Mouse (Mus musculus) ES-Bruce4 (cell line): Measurements from ENCODE around the gene Lyrm2. TPM values are rescaled to one million over a fixed set of nuclear protein-coding genes. Genes with fewer than 3 reads are reported as not detected.

Source experiments
- H3K27ac ChIP-seq: 2 replicates; pipeline ENCODE4 v1.5.1; 2012; ENCODE audit warnings: low read length, inconsistent platforms; ENCODE audit not compliant: insufficient read depth
- H3K27me3 ChIP-seq: 2 replicates; pipeline ENCODE4 v1.6.1; 2012; ENCODE audit warnings: mild to moderate bottlenecking, low read length, inconsistent platforms; ENCODE audit not compliant: control insufficient read depth, poor library complexity, insufficient read depth, severe bottlenecking
- H3K36me3 ChIP-seq: 2 replicates; pipeline ENCODE4 v1.6.1; 2012; ENCODE audit warnings: inconsistent platforms, mild to moderate bottlenecking, low read length, moderate library complexity; ENCODE audit not compliant: control insufficient read depth, poor library complexity, insufficient read depth, severe bottlenecking
- H3K4me1 ChIP-seq: one replicate; pipeline ENCODE4 v1.8.1; 2011; ENCODE audit warnings: low read length; ENCODE audit not compliant: control insufficient read depth, insufficient read depth
- H3K4me3 ChIP-seq: 2 replicates; pipeline ENCODE4 v1.5.1; 2011; ENCODE audit warnings: low read depth, mild to moderate bottlenecking, low read length
- H3K9ac ChIP-seq: 2 replicates; pipeline ENCODE4 v1.6.1; 2012; ENCODE audit warnings: low read depth, mild to moderate bottlenecking, inconsistent platforms; ENCODE audit not compliant: poor library complexity, severe bottlenecking
- H3K9me3 ChIP-seq: replicated peaks from 2 replicates; pipeline ENCODE4 v1.6.1; 2012; ENCODE audit warnings: mild to moderate bottlenecking, low read length, inconsistent platforms; ENCODE audit not compliant: control insufficient read depth, poor library complexity, insufficient read depth, severe bottlenecking
- CTCF ChIP-seq: IDR thresholded peaks from one replicate; pipeline ENCODE4 v1.8.1; 2011; ENCODE audit warnings: low read depth, low read length
- EP300 ChIP-seq: IDR thresholded peaks from 2 replicates; pipeline ENCODE4 v1.6.1; 2011; ENCODE audit warnings: low read depth, low read length; ENCODE audit not compliant: insufficient read depth
- POLR2A ChIP-seq: IDR thresholded peaks from one replicate; pipeline ENCODE4 v1.8.1; 2011; ENCODE audit warnings: low read length; ENCODE audit not compliant: insufficient read depth
- polyA plus RNA-seq: library from polyadenylated mRNA; stranded (reverse); fragments of >200 nt; gene quantifications from 2 replicates; pipeline ENCODE4 v1.2.4, GENCODE M21; 2011; ENCODE audit warnings: low read depth; ENCODE audit not compliant: missing spikeins, insufficient read depth, insufficient read length

Gene Lyrm2
- polyA plus RNA-seq, 1 experiment, result 30.2 TPM

- Histone ChIP-seq H3K27me3 (no peaks in the 10 kb centered on the region), H3K4me1 (no peaks in the 10 kb centered on the region), H3K9ac (no peak overlapping the region), H3K9me3 (no peaks in the 10 kb centered on the region), H3K4me3 (no peak overlapping the region), H3K36me3 (no peaks in the 10 kb centered on the region), H3K27ac (no peak overlapping the region)
- no peak for TF ChIP-seq CTCF
- no peak for TF ChIP-seq EP300
- no peak for TF ChIP-seq POLR2A
Measured at GRCm38 (mm10) chr4:32834541-32834940, 34.5 kb downstream of the Lyrm2 start.

- no peak overlapping the region for H3K27ac ChIP-seq
- no peaks in the 10 kb centered on the region for H3K36me3 ChIP-seq
- TF ChIP-seq CTCF (no peak), POLR2A (no peak), EP300 (no peak)
- no peaks in the 10 kb centered on the region for H3K4me1 ChIP-seq
- no peaks in the 10 kb centered on the region for H3K9me3 ChIP-seq
- no peaks in the 10 kb centered on the region for H3K27me3 ChIP-seq
- H3K4me3 ChIP-seq, result no peak overlapping the region
- no peak overlapping the region for H3K9ac ChIP-seq
Measured at GRCm38 (mm10) chr4:32836071-32836470, 36.0 kb downstream of the Lyrm2 start.

- Histone ChIP-seq H3K9me3 (no peaks in the 10 kb centered on the region), H3K4me1 (no peaks in the 10 kb centered on the region), H3K9ac (no peak overlapping the region)
Measured at GRCm38 (mm10) chr4:32838401-32838800, 38.3 kb downstream of the Lyrm2 start.

More at GRCm38 (mm10) chr4:32838401-32838800, 38.3 kb downstream of the Lyrm2 start:
- H3K27ac ChIP-seq, result no peak overlapping the region
- no peak overlapping the region for H3K4me3 ChIP-seq
- H3K36me3 ChIP-seq, result no peaks in the 10 kb centered on the region
- no peaks in the 10 kb centered on the region for H3K27me3 ChIP-seq
- TF ChIP-seq EP300 (no peak), CTCF (no peak), POLR2A (no peak)

Other genes starting within 250 kb of the Lyrm2 start
- not detected in 2 replicates for gene Gja10, start 197.5 kb upstream of the Lyrm2 start, polyA plus RNA-seq
- 46.3 and 55.6 TPM in 2 replicates for gene Casp8ap2, start 184.8 kb upstream of the Lyrm2 start, polyA plus RNA-seq
- 110 and 119 TPM in 2 replicates for gene Mdn1, start 143.1 kb upstream of the Lyrm2 start, polyA plus RNA-seq
- 11.8 and 12.0 TPM in 2 replicates for gene Ankrd6, start 150.6 kb downstream of the Lyrm2 start, polyA plus RNA-seq
- gene Rragd, start 182.8 kb downstream of the Lyrm2 start, polyA plus RNA-seq, result 27.0 and 27.2 TPM in 2 replicates
- 31.1 and 34.3 TPM in 2 replicates for gene Ube2j1, start 231.2 kb downstream of the Lyrm2 start, polyA plus RNA-seq